Mouse (Mus musculus) bone marrow, adult 2 months (tissue): Measurements from ENCODE around the gene Alyref. TPM values are rescaled to one million over a fixed set of nuclear protein-coding genes. Genes with fewer than 3 reads are reported as not detected.

Experiments used
- H3K27ac ChIP-seq: fragments of 200-500 bp; 2 replicates; pipeline ENCODE4 v1.5.1; 2012; ENCODE audit warnings: low read depth, mild to moderate bottlenecking, control low read depth, inconsistent platforms, low read length; ENCODE audit not compliant: control insufficient read depth, poor library complexity, insufficient read depth
- H3K4me1 ChIP-seq: fragments of 200-500 bp; 2 replicates; pipeline ENCODE4 v1.6.1; 2011; ENCODE audit warnings: low read length; ENCODE audit not compliant: control insufficient read depth, insufficient read depth
- H3K4me3 ChIP-seq: fragments of 200-500 bp; replicated peaks from 2 replicates; pipeline ENCODE3; 2011; ENCODE audit warnings: mild to moderate bottlenecking, low read depth, low read length, control low read depth; ENCODE audit not compliant: control insufficient read depth
- CTCF ChIP-seq: fragments of 200-500 bp; IDR thresholded peaks from 2 replicates; pipeline ENCODE4 v1.5.1; 2011; ENCODE audit warnings: low read length, control low read depth; ENCODE audit not compliant: control insufficient read depth, insufficient read depth
- POLR2A ChIP-seq: fragments of 200-500 bp; IDR thresholded peaks from 2 replicates; pipeline ENCODE4 v1.6.1; 2011; ENCODE audit warnings: low read depth, mild to moderate bottlenecking, control low read depth, low read length, borderline replicate concordance; ENCODE audit not compliant: control insufficient read depth
- WGBS: fragments of 180-500 bp; shearing (Covaris S2); methylation state at CpG from one replicate; pipeline ENCODE4 v1.1.7; 2018; 5-methylcytosine and 5-hydroxymethylcytosine counted together
- polyA plus RNA-seq: library from polyadenylated mRNA; stranded (reverse); fragments of >200 nt; gene quantifications from 2 replicates; pipeline ENCODE4 v1.2.4, GENCODE M21; 2011; ENCODE audit warnings: low replicate concordance; ENCODE audit not compliant: missing spikeins, insufficient read depth, insufficient read length

The Alyref gene
- polyA plus RNA-seq, 1 experiment: 174 TPM

- Histone ChIP-seq H3K27ac (no peak overlapping the region), H3K4me1 (peaks cover 4% of the 10 kb centered on the region), H3K4me3 (no peak overlapping the region)
- no peak for TF ChIP-seq POLR2A
- TF ChIP-seq CTCF: no peak
- WGBS: 80% methylated on average over 3 of the region's 3 CpGs
Observed at GRCm38 (mm10) chr11:120576365-120576981, 21.7 kb downstream of the Alyref start.

DNA sequence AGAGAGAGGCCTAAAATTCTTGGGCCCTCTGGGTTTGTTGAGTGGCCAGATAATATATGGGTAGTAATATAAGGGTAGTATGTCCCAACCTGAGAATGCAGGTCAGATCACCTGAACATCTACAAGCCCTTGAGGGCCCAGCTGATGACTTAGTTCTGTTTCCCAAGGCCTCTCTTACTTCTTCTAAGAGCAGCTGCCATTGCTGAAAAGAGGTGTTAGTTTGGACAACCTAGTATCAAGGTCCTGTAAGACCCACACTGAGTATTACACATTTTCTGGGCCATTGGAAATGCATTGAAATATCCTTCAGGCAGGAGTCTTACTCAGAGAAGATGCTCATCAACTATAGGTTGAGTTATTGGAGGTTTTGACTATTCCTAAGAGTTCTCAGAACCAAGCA lies 22.2 kb downstream of the Alyref start:
- Histone ChIP-seq H3K4me3 (no peak overlapping the region), H3K27ac (no peak overlapping the region), H3K4me1 (peaks cover 6% of the 10 kb centered on the region)

GRCm38 (mm10) chr11:120575046-120575445 lies 23.1 kb downstream of the Alyref start:
- TF ChIP-seq POLR2A: no peak
- no peak for TF ChIP-seq CTCF
- H3K4me1 ChIP-seq: peaks cover 6% of the 10 kb centered on the region
- WGBS: 79% methylated on average over 2 of the region's 2 CpGs
- H3K27ac ChIP-seq: no peak overlapping the region
- no peak overlapping the region for H3K4me3 ChIP-seq

More for the DNA sequence above, 22.2 kb downstream of the Alyref start:
- no peak for TF ChIP-seq POLR2A
- no peak for TF ChIP-seq CTCF

- Histone ChIP-seq H3K27ac (no peak overlapping the region), H3K4me3 (peak overlapping the region; percentile 44), H3K4me1 (peaks cover 3% of the 10 kb centered on the region; the same call in 1 of the 2 replicates)
- TF ChIP-seq CTCF (no peak), POLR2A (no peak)
- WGBS: 47% methylated on average over 5 of the region's 5 CpGs
Observed at GRCm38 (mm10) chr11:120574278-120574600, 23.9 kb downstream of the Alyref start.

DNA sequence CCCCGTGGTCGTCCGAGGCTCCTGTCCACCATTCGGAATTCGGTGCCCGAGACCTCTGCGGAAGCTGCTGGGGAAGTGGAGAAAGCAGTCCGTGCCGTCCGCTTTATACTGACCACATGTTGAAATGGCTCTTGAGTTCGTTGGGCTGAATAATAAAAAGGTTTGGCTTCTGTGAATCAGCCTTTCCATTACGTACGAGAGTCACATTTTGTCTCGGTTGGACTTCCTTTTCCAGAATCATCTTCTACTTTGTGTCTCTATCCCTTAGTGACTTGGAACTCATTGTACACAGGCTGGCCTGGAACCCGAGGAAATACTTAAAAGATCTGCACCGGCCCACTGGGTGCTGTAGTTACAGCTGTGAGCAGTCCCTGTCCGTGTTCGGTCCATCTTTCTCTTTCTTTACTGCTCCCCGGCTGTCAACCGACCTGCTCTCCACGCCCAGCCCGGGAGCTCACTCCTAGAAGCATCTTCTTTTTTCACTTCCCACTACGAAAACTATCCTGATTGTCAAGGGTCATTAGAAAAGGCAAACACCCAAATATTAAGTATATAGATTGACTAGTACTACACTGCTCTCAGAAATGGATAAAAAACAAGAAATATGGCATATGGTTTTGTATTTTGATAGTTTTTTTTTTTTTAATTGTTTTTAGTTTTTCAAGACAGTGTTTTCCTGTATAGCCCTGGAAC lies 24.4 kb downstream of the Alyref start:
- no peak for TF ChIP-seq POLR2A
- no peak for TF ChIP-seq CTCF
- Histone ChIP-seq H3K4me1 (peaks cover 3% of the 10 kb centered on the region; the same call in 1 of the 2 replicates), H3K4me3 (peak overlapping the region; percentile 97), H3K27ac (peak overlapping the region; percentile 93)
- under 1% methylated on average over 23 of the region's 23 CpGs for WGBS

DNA sequence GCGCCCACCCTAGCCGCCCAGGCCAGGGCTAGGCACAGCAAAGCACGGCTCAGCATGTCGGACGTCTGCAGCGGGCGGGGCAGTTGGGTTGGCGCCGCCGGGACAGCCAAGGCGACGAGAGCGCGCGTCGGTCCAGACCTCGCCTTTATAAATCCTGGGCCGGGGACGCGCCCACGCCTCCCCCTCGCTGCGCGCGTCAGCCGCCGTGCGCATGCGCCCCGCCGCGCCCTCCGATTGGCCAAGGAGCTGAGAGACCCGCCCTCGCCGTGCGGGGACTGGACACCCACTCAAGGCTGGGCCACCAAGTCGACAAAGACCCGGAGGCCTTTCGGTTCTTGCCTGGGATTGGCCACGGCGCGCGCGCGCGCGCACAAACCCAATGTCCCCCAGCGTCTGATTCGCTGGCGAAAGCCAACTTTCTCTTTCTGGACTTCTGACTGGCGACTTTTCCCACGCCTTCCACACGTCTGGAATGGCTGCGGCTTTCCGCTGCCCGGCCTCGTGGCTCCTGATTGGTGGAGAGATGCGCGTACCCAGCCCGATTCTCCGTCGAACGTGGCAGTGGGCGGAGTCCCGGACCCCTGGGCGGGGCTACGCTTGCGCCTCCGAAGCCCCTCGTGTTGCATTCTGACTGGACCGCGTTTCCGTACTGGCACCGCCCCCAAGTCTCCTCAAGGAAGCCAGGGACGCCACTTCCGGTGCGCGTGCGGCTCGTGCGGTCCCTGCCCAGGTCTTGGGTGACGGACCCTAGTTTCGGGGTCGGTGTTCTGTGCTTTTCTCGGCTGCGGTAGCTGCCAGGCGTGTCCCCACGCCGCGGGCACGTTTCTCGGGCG lies 25.2 kb downstream of the Alyref start, which contains the start of gene P4hb:
P4hb (minus strand) TSS at position 502 of the 833 bp plus-strand sequence.
- H3K27ac ChIP-seq: peak within 1 kb of the TSS; percentile 93
- peak within 1 kb of the TSS; percentile 97 for H3K4me3 ChIP-seq
- H3K4me1 ChIP-seq: peaks cover 3% of the 10 kb centered on the region; the same call in 1 of the 2 replicates
- peak; percentile 93; the same call in 1 of the 2 replicates for TF ChIP-seq POLR2A
- no peak for TF ChIP-seq CTCF
- WGBS: under 1% methylated on average over 94 of the region's 94 CpGs

GRCm38 (mm10) chr11:120572417-120572751 lies 25.8 kb downstream of the Alyref start:
- peak overlapping the region; percentile 93 for H3K27ac ChIP-seq
- 1% methylated on average over 24 of the region's 24 CpGs for WGBS
- no peak for TF ChIP-seq POLR2A
- peaks cover 3% of the 10 kb centered on the region; the same call in 1 of the 2 replicates for H3K4me1 ChIP-seq
- peak overlapping the region; percentile 97 for H3K4me3 ChIP-seq
